Mouse (Mus musculus): Measurements from ENCODE around the gene Sgcg. TPM values are rescaled to one million over a fixed set of nuclear protein-coding genes. Genes with fewer than 3 reads are reported as not detected.
A peak's percentile ranks its signal among the peaks of the same experiment; 100 is the strongest.

Sgcg gene
- polyA plus RNA-seq, 1 experiment from 2014 or later, result 0.33 TPM

DNA sequence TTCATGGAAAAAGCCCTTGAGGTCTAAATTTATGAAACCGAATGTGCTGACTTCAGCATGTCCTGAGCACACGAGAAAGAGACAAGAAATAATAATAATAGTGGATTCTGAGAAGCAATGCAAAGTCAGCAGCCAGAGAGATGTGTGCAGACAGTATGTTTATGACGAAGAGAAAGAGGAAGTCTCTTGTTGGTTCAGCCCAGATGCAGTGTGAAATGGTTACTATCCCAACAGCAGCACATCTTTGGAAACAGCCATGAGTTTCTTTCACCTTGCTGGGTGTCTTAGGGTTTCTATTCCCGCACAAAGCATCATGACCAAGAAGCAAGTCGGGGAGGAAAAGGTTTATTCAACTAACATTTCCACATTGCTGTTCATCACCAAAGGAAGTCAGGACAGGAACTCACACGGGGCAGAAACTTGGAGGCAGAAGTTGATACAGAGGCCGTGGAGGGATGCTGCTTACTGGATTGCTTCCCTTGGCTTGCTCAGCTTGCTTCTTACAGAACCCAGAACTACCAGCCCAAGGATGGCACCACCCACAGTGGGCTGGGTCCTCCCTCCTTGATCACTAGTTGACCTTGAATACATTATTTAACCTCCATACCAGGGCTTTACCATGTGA is 20.5 kb upstream of the Sgcg start:
- DNase-seq (ENCODE audit: low spot score) (no peak), ATAC-seq (ENCODE audit: low FRiP score) (no peak)
- H3K36me3 ChIP-seq (replicated peaks; ENCODE audit: control insufficient read depth, insufficient read depth), result no peaks in the 10 kb centered on the region
- H3K27me3 ChIP-seq (ENCODE audit: control insufficient read depth, insufficient read depth, low read length), result peaks cover 20% of the 10 kb centered on the region
- no peak overlapping the region for H3K4me2 ChIP-seq (replicated peaks)
- no peaks in the 10 kb centered on the region for H3K4me1 ChIP-seq (replicated peaks; ENCODE audit: control insufficient read depth, insufficient read depth, low read length)
- no peaks in the 10 kb centered on the region for H3K9me3 ChIP-seq (ENCODE audit: control insufficient read depth, low read length)
- H3K27ac ChIP-seq, result no peak overlapping the region
- WGBS, result 81% methylated on average over 7 of the region's 7 CpGs
- no peak overlapping the region for H3K4me3 ChIP-seq (replicated peaks; ENCODE audit: low read length)
- no peak overlapping the region for H3K9ac ChIP-seq

DNA sequence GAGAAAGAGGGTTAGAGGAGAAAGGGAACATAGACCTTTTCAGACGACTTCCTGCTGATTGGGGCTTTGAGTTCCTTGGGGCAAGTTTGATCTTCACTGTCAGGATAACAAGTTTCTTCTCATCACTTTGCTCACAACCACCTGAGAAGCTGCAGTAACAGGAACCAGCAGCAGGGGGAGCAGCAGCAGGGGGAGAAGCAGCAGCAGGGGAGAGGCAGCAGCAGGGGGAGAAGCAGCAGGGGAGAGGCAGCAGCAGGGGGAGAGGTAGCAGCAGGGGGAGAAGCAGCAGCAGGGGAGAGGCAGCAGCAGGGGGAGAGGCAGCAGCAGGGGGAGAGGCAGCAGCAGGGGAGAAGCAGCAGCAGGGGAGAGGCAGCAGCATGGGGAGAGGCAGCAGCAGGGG is 19.0 kb upstream of the Sgcg start:
- Histone ChIP-seq H3K27me3 (ENCODE audit: control insufficient read depth, insufficient read depth, low read length) (peaks cover 34% of the 10 kb centered on the region), H3K4me2 (replicated peaks) (no peak overlapping the region), H3K4me3 (replicated peaks; ENCODE audit: low read length) (no peak overlapping the region), H3K4me1 (replicated peaks; ENCODE audit: control insufficient read depth, insufficient read depth, low read length) (no peaks in the 10 kb centered on the region), H3K9ac (no peak overlapping the region), H3K36me3 (replicated peaks; ENCODE audit: control insufficient read depth, insufficient read depth) (no peaks in the 10 kb centered on the region), H3K27ac (no peak overlapping the region), H3K9me3 (ENCODE audit: control insufficient read depth, low read length) (no peaks in the 10 kb centered on the region)
- WGBS, result 48% methylated on average over 1 of the region's 1 CpGs
- ATAC-seq (ENCODE audit: low FRiP score) (no peak), DNase-seq (ENCODE audit: low spot score) (no peak)

DNA sequence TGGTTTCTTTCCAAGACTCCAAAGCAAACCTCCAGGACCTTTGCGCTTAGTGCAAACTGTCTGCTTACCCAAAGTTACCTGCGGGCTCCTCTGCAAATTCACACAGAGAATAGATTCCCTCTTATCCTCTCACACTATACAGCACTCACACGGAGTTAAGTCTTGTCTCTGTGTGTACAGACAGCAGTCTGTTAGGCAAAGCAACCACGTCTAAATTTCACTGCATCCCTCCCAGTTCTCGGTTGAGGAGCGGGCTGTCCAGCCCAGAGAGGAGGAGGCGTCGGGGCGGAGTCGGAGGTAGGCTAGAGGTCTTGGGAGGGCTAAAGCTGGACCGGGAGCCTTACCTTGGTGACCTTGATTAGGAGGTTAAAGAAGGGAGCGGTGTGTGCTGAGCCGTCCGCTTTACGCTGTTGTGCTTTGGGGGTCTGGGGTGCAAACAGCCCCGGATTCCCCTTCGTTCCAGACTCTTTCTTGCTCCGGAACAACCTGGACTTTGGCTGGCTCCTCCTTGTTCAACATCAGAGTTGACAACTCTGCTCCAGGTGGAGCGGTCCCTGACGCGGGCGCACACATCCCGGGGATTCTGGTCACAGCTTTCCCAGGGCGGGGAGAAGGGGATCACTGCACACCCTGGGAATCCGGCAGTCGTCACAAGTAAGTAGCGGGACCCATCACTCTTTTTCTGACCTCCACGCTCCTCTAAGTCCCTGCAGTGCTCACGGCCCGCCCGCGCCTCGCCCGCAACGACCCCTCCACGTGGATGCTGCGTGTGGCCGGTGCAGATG is 16.3 kb upstream of the Sgcg start:
- DNase-seq (ENCODE audit: low spot score) (no peak), ATAC-seq (ENCODE audit: low FRiP score) (no peak)
- H3K36me3 ChIP-seq (replicated peaks; ENCODE audit: control insufficient read depth, insufficient read depth), result no peaks in the 10 kb centered on the region
- WGBS, result 12% methylated on average over 38 of the region's 38 CpGs
- no peaks in the 10 kb centered on the region for H3K9me3 ChIP-seq (ENCODE audit: control insufficient read depth, low read length)
- no peak overlapping the region for H3K27ac ChIP-seq
- peak overlapping the region; percentile 13 for H3K4me3 ChIP-seq (replicated peaks; ENCODE audit: low read length)
- peak overlapping the region; percentile 41 for H3K4me2 ChIP-seq (replicated peaks)
- H3K4me1 ChIP-seq (replicated peaks; ENCODE audit: control insufficient read depth, insufficient read depth, low read length), result no peaks in the 10 kb centered on the region
- H3K9ac ChIP-seq, result no peak overlapping the region
- H3K27me3 ChIP-seq (ENCODE audit: control insufficient read depth, insufficient read depth, low read length), result peaks cover 34% of the 10 kb centered on the region

DNA sequence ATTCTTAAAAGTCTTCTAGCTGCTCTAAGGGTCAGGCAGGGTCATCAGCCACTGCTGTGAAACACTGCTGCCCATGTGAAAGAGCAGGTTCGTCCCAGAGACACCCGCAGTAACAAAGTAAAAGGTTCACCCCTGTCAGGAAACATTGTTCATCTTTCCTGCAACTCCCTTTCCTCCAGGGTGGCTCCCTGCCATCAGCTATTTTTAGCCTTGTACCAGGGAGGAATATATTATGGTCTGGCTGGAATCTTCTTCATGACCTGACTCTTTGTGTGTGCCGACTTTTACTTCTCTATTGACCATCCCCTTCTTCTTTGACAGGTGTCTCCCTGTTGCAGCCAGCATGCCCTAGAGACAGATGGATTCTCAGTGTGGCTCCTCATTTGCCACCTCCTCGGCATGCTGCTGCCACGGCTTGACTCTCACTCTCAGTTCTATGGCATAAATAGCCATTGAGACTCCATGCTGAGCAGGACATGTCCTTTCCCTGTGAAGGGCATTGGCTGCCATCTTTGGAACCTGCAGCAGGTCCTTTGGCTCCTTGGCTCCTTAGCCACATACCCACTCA is 9.7 kb upstream of the Sgcg start:
- H3K4me2 ChIP-seq (replicated peaks), result no peak overlapping the region
- no peak overlapping the region for H3K9ac ChIP-seq
- H3K36me3 ChIP-seq (replicated peaks; ENCODE audit: control insufficient read depth, insufficient read depth), result no peaks in the 10 kb centered on the region
- H3K4me3 ChIP-seq (replicated peaks; ENCODE audit: low read length), result no peak overlapping the region
- DNase-seq (ENCODE audit: low spot score), result no peak
- H3K4me1 ChIP-seq (replicated peaks; ENCODE audit: control insufficient read depth, insufficient read depth, low read length), result no peaks in the 10 kb centered on the region
- no peak for ATAC-seq (ENCODE audit: low FRiP score)
- peaks cover 7% of the 10 kb centered on the region; the same call in 1 of the 2 replicates for H3K27me3 ChIP-seq (ENCODE audit: control insufficient read depth, insufficient read depth, low read length)
- 0 out of 2 replicates have a peak, but pooled peaks cover 7% of the 10 kb centered on the region for H3K9me3 ChIP-seq (ENCODE audit: control insufficient read depth, low read length)
- no peak overlapping the region for H3K27ac ChIP-seq
- WGBS, result 49% methylated on average over 5 of the region's 5 CpGs

DNA sequence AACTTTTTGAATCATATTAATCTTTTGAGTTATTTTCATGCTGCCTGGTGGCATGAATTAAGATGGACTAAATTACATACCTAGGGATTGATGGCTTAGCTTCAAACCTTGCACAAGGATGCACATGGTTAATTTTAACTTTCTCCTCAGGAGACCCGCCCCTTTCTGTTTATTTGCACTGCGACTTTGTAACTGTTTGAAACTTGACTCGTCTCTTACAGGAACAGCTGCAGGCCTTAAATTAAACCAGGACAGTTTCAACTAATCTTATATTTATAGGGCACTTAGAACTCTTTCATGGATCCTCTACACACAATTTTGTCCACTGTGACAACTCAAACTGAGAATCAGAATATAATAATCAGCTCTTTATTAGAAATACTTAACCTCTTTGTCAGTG is 794 bp upstream of the Sgcg start:
- WGBS, result 73% methylated on average over 3 of the region's 3 CpGs

DNA sequence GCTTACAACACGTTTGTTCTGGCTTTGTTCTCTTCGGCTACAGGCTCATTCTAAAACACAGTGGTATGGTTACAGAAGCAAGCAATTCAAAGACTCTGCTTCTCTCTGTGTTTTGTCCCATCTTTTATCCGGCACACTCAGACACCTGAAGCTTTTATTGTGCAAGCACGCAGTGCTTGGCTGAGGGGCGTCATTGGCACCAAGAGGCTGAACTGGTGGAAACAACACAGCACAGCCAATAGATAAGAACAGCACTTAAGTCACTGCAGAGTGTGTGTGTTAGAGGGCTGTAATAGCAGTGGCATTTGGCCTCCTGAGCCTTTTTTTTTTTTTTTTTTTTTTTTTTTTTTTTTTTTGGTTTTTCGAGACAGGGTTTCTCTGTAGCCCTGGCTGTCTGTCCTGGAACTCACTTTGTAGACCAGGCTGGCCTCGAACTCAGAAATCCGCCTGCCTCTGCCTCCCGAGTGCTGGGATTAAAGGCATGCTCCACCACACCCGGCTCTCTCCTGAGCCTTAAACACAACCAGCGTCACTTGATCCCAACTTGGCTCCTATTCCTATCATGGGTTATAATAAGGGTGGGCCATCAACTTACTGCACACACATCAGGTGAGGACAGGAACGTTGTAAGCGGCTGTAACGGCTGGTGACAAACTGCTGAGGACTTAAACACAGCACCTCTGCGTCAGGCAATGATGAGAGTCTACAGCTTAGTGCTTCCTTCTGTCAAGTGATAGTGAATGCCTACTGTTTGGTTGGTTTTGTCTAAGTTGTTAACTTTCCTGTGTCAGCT is 5.5 kb downstream of the Sgcg start:
- Histone ChIP-seq H3K27me3 (ENCODE audit: control insufficient read depth, insufficient read depth, low read length) (no peaks in the 10 kb centered on the region), H3K4me1 (replicated peaks; ENCODE audit: control insufficient read depth, insufficient read depth, low read length) (no peaks in the 10 kb centered on the region), H3K4me3 (replicated peaks; ENCODE audit: low read length) (no peak overlapping the region), H3K27ac (no peak overlapping the region), H3K9ac (no peak overlapping the region), H3K4me2 (replicated peaks) (no peak overlapping the region), H3K36me3 (replicated peaks; ENCODE audit: control insufficient read depth, insufficient read depth) (no peaks in the 10 kb centered on the region), H3K9me3 (ENCODE audit: control insufficient read depth, low read length) (peaks cover 7% of the 10 kb centered on the region)
- ATAC-seq (ENCODE audit: low FRiP score) (no peak), DNase-seq (ENCODE audit: low spot score) (no peak)
- WGBS, result 90% methylated on average over 15 of the region's 15 CpGs

More for the DNA sequence above, 794 bp upstream of the Sgcg start:
- Histone ChIP-seq H3K9ac (no peak overlapping the region), H3K9me3 (ENCODE audit: control insufficient read depth, low read length) (no peaks in the 10 kb centered on the region), H3K4me2 (replicated peaks) (no peak overlapping the region), H3K27ac (no peak overlapping the region), H3K27me3 (ENCODE audit: control insufficient read depth, insufficient read depth, low read length) (no peaks in the 10 kb centered on the region), H3K4me3 (replicated peaks; ENCODE audit: low read length) (no peak overlapping the region), H3K4me1 (replicated peaks; ENCODE audit: control insufficient read depth, insufficient read depth, low read length) (no peaks in the 10 kb centered on the region), H3K36me3 (replicated peaks; ENCODE audit: control insufficient read depth, insufficient read depth) (no peaks in the 10 kb centered on the region)
- DNase-seq (ENCODE audit: low spot score) (no peak), ATAC-seq (ENCODE audit: low FRiP score) (no peak)

DNA sequence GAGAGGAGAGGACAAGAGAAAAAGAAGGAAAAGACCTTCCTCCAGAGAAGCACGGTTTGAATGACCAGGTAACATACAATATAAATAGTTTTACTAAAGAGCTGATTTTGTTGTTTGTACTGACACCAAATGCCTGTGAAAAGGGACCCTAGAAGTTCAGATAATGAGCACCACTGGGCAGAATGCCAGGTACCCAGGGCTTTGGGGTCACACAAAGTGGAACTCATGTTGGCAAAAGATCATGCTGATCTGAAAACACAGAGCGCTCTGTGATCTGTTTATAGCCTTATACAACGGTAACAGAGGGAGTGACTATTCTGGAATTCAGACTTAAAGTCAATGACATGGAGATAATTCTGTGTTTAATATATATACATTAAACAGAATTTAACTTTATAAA is 11.8 kb downstream of the Sgcg start:
- H3K36me3 ChIP-seq (replicated peaks; ENCODE audit: control insufficient read depth, insufficient read depth), result no peaks in the 10 kb centered on the region
- H3K9me3 ChIP-seq (ENCODE audit: control insufficient read depth, low read length), result peaks cover 8% of the 10 kb centered on the region
- H3K4me2 ChIP-seq (replicated peaks), result no peak overlapping the region
- no peaks in the 10 kb centered on the region for H3K27me3 ChIP-seq (ENCODE audit: control insufficient read depth, insufficient read depth, low read length)
- no peak for DNase-seq (ENCODE audit: low spot score)
- no peak overlapping the region for H3K27ac ChIP-seq
- no peak overlapping the region for H3K4me3 ChIP-seq (replicated peaks; ENCODE audit: low read length)
- WGBS, result 80% methylated on average over 3 of the region's 3 CpGs
- H3K9ac ChIP-seq, result no peak overlapping the region
- no peak for ATAC-seq (ENCODE audit: low FRiP score)
- H3K4me1 ChIP-seq (replicated peaks; ENCODE audit: control insufficient read depth, insufficient read depth, low read length), result no peaks in the 10 kb centered on the region

DNA sequence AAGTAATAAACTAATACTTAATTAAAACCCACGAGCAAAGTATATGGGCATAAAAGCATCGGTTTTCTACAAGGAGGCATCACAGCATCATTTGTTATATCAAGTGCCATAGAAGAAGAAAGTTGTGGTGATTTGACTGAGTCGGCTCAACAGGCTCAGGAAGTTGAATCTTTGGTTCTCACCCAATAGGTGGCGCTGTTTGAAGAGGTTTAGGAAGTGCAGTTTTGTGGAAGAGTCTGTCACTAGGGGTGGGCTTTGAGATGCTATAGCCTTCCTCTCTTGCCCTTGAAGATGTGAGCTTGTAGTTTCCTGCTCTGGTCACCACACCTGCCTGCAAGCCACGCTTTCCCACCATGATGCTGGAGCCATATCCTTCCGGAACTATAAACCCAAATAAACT is 15.7 kb downstream of the Sgcg start:
- Histone ChIP-seq H3K9ac (no peak overlapping the region), H3K4me1 (replicated peaks; ENCODE audit: control insufficient read depth, insufficient read depth, low read length) (no peaks in the 10 kb centered on the region), H3K9me3 (ENCODE audit: control insufficient read depth, low read length) (no peaks in the 10 kb centered on the region), H3K27ac (no peak overlapping the region), H3K27me3 (ENCODE audit: control insufficient read depth, insufficient read depth, low read length) (no peaks in the 10 kb centered on the region), H3K4me3 (replicated peaks; ENCODE audit: low read length) (no peak overlapping the region), H3K4me2 (replicated peaks) (no peak overlapping the region), H3K36me3 (replicated peaks; ENCODE audit: control insufficient read depth, insufficient read depth) (no peaks in the 10 kb centered on the region)
- 37% methylated on average over 6 of the region's 6 CpGs for WGBS
- DNase-seq (ENCODE audit: low spot score) (no peak), ATAC-seq (ENCODE audit: low FRiP score) (no peak)

DNA sequence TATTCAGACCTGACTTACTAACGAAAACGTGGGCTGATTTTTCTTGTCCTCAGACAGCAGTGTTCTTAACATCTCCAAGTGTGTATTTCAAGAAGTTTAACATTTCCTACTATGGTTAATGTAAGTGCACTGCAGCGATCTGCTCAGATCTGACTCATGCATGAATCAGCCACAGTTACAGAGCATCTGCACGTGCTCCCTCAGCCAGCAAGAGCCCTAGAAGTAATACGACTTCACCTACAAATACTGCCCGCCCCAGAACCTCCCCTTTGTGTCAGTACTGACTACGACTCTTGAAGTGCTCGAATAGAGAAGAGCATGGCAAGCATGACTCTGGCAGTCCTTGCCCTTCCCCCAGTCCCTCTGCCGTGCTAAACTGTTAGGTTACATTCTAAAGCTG is 19.5 kb downstream of the Sgcg start:
- H3K9ac ChIP-seq, result no peak overlapping the region
- H3K4me3 ChIP-seq (replicated peaks; ENCODE audit: low read length), result no peak overlapping the region
- no peaks in the 10 kb centered on the region for H3K4me1 ChIP-seq (replicated peaks; ENCODE audit: control insufficient read depth, insufficient read depth, low read length)
- H3K9me3 ChIP-seq (ENCODE audit: control insufficient read depth, low read length), result no peaks in the 10 kb centered on the region
- 79% methylated on average over 9 of the region's 9 CpGs for WGBS
- H3K27ac ChIP-seq, result no peak overlapping the region
- no peaks in the 10 kb centered on the region for H3K36me3 ChIP-seq (replicated peaks; ENCODE audit: control insufficient read depth, insufficient read depth)
- H3K27me3 ChIP-seq (ENCODE audit: control insufficient read depth, insufficient read depth, low read length), result no peaks in the 10 kb centered on the region
- ATAC-seq (ENCODE audit: low FRiP score) (no peak), DNase-seq (ENCODE audit: low spot score) (no peak)
- no peak overlapping the region for H3K4me2 ChIP-seq (replicated peaks)

All from hindbrain, embryonic 14.5 days (tissue).